Comparison of ENCODE assay signal across 30 mouse cellular contexts in the genomic region with DNA sequence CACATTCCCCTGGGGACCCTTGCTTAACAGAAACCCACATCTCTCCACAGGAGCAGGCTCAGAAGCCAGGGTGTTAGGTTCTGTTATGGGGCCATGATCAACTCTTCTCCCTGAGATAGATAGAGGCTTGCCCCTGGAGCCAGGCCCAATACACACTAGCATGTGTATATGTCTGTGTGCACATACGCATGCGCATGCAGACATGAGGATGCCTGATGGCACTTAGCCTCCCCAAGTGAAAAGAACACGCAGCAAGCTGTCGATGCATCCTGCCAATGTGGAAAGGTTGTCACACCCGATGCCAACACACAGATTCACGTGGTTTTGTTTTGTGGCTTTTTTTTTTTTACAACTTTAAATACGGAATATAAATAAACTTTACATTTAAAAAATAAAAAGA. TPM values are rescaled to one million over a fixed set of nuclear protein-coding genes. Genes with fewer than 3 reads are reported as not detected.
DNase-seq lines count a peak whose midpoint lies in the region; ATAC-seq and TF ChIP-seq lines count a peak whose summit lies in the region.
"Had no signal": no experiment of that assay in that cellular context is flagged by ENCODE, and none has a peak within 500 bp of the region (broad histone marks: within the 10 kb centered on the region; RNA-seq: fewer than 3 reads in every experiment).

No protein-coding gene starts in this region.

- ATAC-seq in forebrain, embryonic 14.5 days, result no peak
- ATAC-seq in forebrain, embryonic 15.5 days (replicated peaks), result no peak
- ATAC-seq in liver, embryonic 11.5 days (replicated peaks; ENCODE audit: low FRiP score), result no peak
- ATAC-seq: forebrain, embryonic 13.5 days; hindbrain, embryonic 16.5 days; intestine, embryonic 15.5 days; Patski had no signal

- H3K4me3 ChIP-seq in forebrain, embryonic 14.5 days (ENCODE audit: low read depth, low read length), result no peak overlapping the region
- no peak overlapping the region for H3K4me3 ChIP-seq in forebrain, embryonic 15.5 days
- H3K4me3 ChIP-seq in layer of hippocampus, adult 2 months, result no peak overlapping the region
- H3K4me3 ChIP-seq in liver, embryonic 11.5 days (ENCODE audit: low read depth, low read length), result no peak overlapping the region
- H3K4me3 ChIP-seq: embryonic facial prominence, embryonic 10.5 days; embryonic facial prominence, embryonic 13.5 days; erythroblast, embryonic 14.5 days; forebrain, embryonic 13.5 days; heart, embryonic 12.5 days; heart, embryonic 15.5 days; hindbrain, embryonic 10.5 days; hindbrain, embryonic 13.5 days; intestine, embryonic 15.5 days had no signal

- no peaks in the 10 kb centered on the region for H3K9me3 ChIP-seq in forebrain, embryonic 14.5 days (replicated peaks; ENCODE audit: control insufficient read depth, low read length)
- no peaks in the 10 kb centered on the region for H3K9me3 ChIP-seq in forebrain, embryonic 15.5 days
- no peaks in the 10 kb centered on the region for H3K9me3 ChIP-seq in liver, embryonic 11.5 days (ENCODE audit: control insufficient read depth, low read length)
- H3K9me3 ChIP-seq: embryonic facial prominence, embryonic 10.5 days; embryonic facial prominence, embryonic 13.5 days; forebrain, embryonic 13.5 days; G1E; heart, embryonic 12.5 days; heart, embryonic 15.5 days; hindbrain, embryonic 10.5 days; hindbrain, embryonic 13.5 days; intestine, embryonic 15.5 days had no signal

- WGBS in forebrain, embryonic 14.5 days, result 86% methylated on average over 7 of the region's 7 CpGs
- WGBS in forebrain, embryonic 15.5 days, result 78% methylated on average over 7 of the region's 7 CpGs
- 87% methylated on average over 7 of the region's 7 CpGs for WGBS in liver, embryonic 11.5 days

- no peak overlapping the region for H3K27ac ChIP-seq in forebrain, embryonic 14.5 days (ENCODE audit: low read depth, low read length)
- no peak overlapping the region for H3K27ac ChIP-seq in forebrain, embryonic 15.5 days (replicated peaks)
- 0 out of 2 replicates have a peak overlapping the region, but pooled peaks have one; percentile 43 for H3K27ac ChIP-seq in layer of hippocampus, adult 2 months
- no peak overlapping the region for H3K27ac ChIP-seq in liver, embryonic 11.5 days (ENCODE audit: low read depth, low read length)
- H3K27ac ChIP-seq: embryonic facial prominence, embryonic 10.5 days; embryonic facial prominence, embryonic 13.5 days; forebrain, embryonic 13.5 days; heart, embryonic 15.5 days; hindbrain, embryonic 10.5 days; hindbrain, embryonic 13.5 days; intestine, embryonic 15.5 days had no signal

- no peaks in the 10 kb centered on the region for H3K4me1 ChIP-seq in forebrain, embryonic 14.5 days (ENCODE audit: control insufficient read depth, insufficient read depth, low read length)
- 0 out of 2 replicates have a peak, but pooled peaks cover 3% of the 10 kb centered on the region for H3K4me1 ChIP-seq in forebrain, embryonic 15.5 days
- H3K4me1 ChIP-seq in liver, embryonic 11.5 days (replicated peaks; ENCODE audit: control insufficient read depth, insufficient read depth, low read length), result peaks cover under 1% of the 10 kb centered on the region; the same call in 1 of the 2 replicates
- H3K4me1 ChIP-seq: embryonic facial prominence, embryonic 13.5 days; forebrain, embryonic 13.5 days; hindbrain, embryonic 13.5 days; intestine, embryonic 15.5 days had no signal

- no peak overlapping the region for H3K4me2 ChIP-seq in forebrain, embryonic 14.5 days (ENCODE audit: low read length)
- H3K4me2 ChIP-seq in forebrain, embryonic 15.5 days (replicated peaks), result no peak overlapping the region
- H3K4me2 ChIP-seq in liver, embryonic 11.5 days, result no peak overlapping the region
- H3K4me2 ChIP-seq: embryonic facial prominence, embryonic 13.5 days; forebrain, embryonic 13.5 days; heart, embryonic 12.5 days; heart, embryonic 15.5 days; hindbrain, embryonic 13.5 days; intestine, embryonic 15.5 days had no signal

- TF ChIP-seq CTCF in layer of hippocampus, adult 2 months (conservative IDR thresholded peaks at IDR 0.05), result no peak
- no peak for TF ChIP-seq CTCF in brain, embryonic 14.5 days (IDR thresholded peaks at IDR 0.05; ENCODE audit: borderline replicate concordance, extremely low read depth, insufficient read depth, insufficient read length)

- no peaks in the 10 kb centered on the region for H3K36me3 ChIP-seq in forebrain, embryonic 14.5 days (ENCODE audit: control insufficient read depth, insufficient read depth, low read length)
- H3K36me3 ChIP-seq in forebrain, embryonic 15.5 days, result no peaks in the 10 kb centered on the region
- H3K36me3 ChIP-seq in liver, embryonic 11.5 days (ENCODE audit: control insufficient read depth, insufficient read depth, low read length), result no peaks in the 10 kb centered on the region
- H3K36me3 ChIP-seq: embryonic facial prominence, embryonic 10.5 days; embryonic facial prominence, embryonic 13.5 days; G1E; heart, embryonic 12.5 days; heart, embryonic 15.5 days; hindbrain, embryonic 10.5 days; hindbrain, embryonic 13.5 days had no signal

- no peak for TF ChIP-seq POLR2A in brain, embryonic 14.5 days (IDR thresholded peaks at IDR 0.05; ENCODE audit: borderline replicate concordance, extremely low read depth, insufficient read depth, insufficient read length, poor library complexity, severe bottlenecking)

- DNase-seq in forebrain, embryonic 14.5 days (ENCODE audit: low spot score), result peak; percentile 72
- peak; percentile 44 to 59 for DNase-seq in layer of hippocampus, adult 2 months (ENCODE audit: low spot score in 2 of 2)
- no peak for DNase-seq in layer of hippocampus, adult 9-10 months (ENCODE audit: low spot score)
- DNase-seq in brain, embryonic 14.5 days (ENCODE audit: low read depth), result peak; percentile 72
- no peak for DNase-seq in liver, embryonic 11.5 days (ENCODE audit: low spot score)
- DNase-seq in thymus, postnatal 0 days (ENCODE audit: low spot score), result no peak
- DNase-seq: adrenal gland, postnatal 14 days; B cell, adult 2 months; cerebellum, adult 18-20 months; cerebellum, adult 9-11 months; cerebellum, postnatal 36 days; embryo, embryonic 11 days; gastrocnemius, postnatal 25 days; heart, adult 18-20 months; heart, postnatal 10 days; heart, postnatal 36 days had no signal

- H3K27me3 ChIP-seq in forebrain, embryonic 14.5 days (replicated peaks; ENCODE audit: control insufficient read depth, insufficient read depth, low read length), result no peaks in the 10 kb centered on the region
- no peaks in the 10 kb centered on the region for H3K27me3 ChIP-seq in forebrain, embryonic 15.5 days
- no peaks in the 10 kb centered on the region for H3K27me3 ChIP-seq in liver, embryonic 11.5 days (replicated peaks; ENCODE audit: control insufficient read depth, insufficient read depth, low read length)
- H3K27me3 ChIP-seq: embryonic facial prominence, embryonic 13.5 days; forebrain, embryonic 13.5 days; hindbrain, embryonic 13.5 days; intestine, embryonic 15.5 days; Patski had no signal

- H3K9ac ChIP-seq in forebrain, embryonic 14.5 days (ENCODE audit: low read length), result no peak overlapping the region
- H3K9ac ChIP-seq in forebrain, embryonic 15.5 days (replicated peaks), result no peak overlapping the region
- H3K9ac ChIP-seq in liver, embryonic 11.5 days (ENCODE audit: low read depth, low read length), result no peak overlapping the region
- H3K9ac ChIP-seq: embryonic facial prominence, embryonic 13.5 days; forebrain, embryonic 13.5 days; heart, embryonic 12.5 days; heart, embryonic 15.5 days; hindbrain, embryonic 13.5 days; intestine, embryonic 15.5 days had no signal

RNA-seq across cellular contexts. Expression of gene Pdgfb, which starts 19.2 kb away (rescaled TPM):
- 2.7 and 3.4 TPM in 2 replicates for polyA plus RNA-seq in forebrain, embryonic 14.5 days (2014; fragmentation: Nextera tagmentation; extraction: Ambion mirVana)
- 3.0 and 3.3 TPM in 2 replicates for polyA plus RNA-seq in forebrain, embryonic 15.5 days (2015; fragmentation: Nextera tagmentation; extraction: Ambion mirVana)
- 10 to 100 TPM; 27.4 to 29.3 TPM for total RNA-seq in layer of hippocampus, adult 2 months (2021)
- polyA plus RNA-seq in brain, embryonic 14.5 days (2012; rRNA removed), result 12.3 and 16.8 TPM in 2 replicates
- 2.4 and 2.7 TPM in 2 replicates for polyA plus RNA-seq in liver, embryonic 11.5 days (2014; fragmentation: Nextera tagmentation; extraction: Ambion mirVana)
- polyA plus RNA-seq in thymus, postnatal 0 days (2015; fragmentation: Nextera tagmentation; extraction: Ambion mirVana), result 2.2 and 2.7 TPM in 2 replicates
- total RNA-seq: CH12.LX had no signal
- polyA plus RNA-seq: G1E had no signal

RNA-seq across cellular contexts. Expression of gene Cbx7, which starts 24.6 kb away (rescaled TPM):
- polyA plus RNA-seq in forebrain, embryonic 14.5 days (2014; fragmentation: Nextera tagmentation; extraction: Ambion mirVana), result 1.6 and 2.1 TPM in 2 replicates
- polyA plus RNA-seq in forebrain, embryonic 15.5 days (2015; fragmentation: Nextera tagmentation; extraction: Ambion mirVana), result 3.6 TPM in 2 replicates
- 10 to 100 TPM; 49.8 to 50.3 TPM for total RNA-seq in layer of hippocampus, adult 2 months (2021)
- polyA plus RNA-seq in brain, embryonic 14.5 days (2012; rRNA removed), result 10.9 and 14.4 TPM in 2 replicates
- polyA plus RNA-seq in liver, embryonic 11.5 days (2014; fragmentation: Nextera tagmentation; extraction: Ambion mirVana), result 2.5 TPM in 2 replicates
- polyA plus RNA-seq in thymus, postnatal 0 days (2015; fragmentation: Nextera tagmentation; extraction: Ambion mirVana), result 8.3 and 10.1 TPM in 2 replicates

Comparison
In these comparisons a context has a peak if more than half of its experiments do, and no peak if none do; other contexts are left out.
1. DNase-seq: peak in forebrain, embryonic 14.5 days (single experiment), layer of hippocampus, adult 2 months (2 of 2) and brain, embryonic 14.5 days (single experiment); none in layer of hippocampus, adult 9-10 months (single experiment), liver, embryonic 11.5 days (single experiment) and thymus, postnatal 0 days (single experiment).